Mouse (Mus musculus) adrenal gland, postnatal 36 days (tissue): Measurements from ENCODE around the gene Dnmt3a. TPM values are rescaled to one million over a fixed set of nuclear protein-coding genes. Genes with fewer than 3 reads are reported as not detected.

Experiments used
- DNase-seq, 2 experiments: peaks; one replicate each; pipeline ENCODE4 v3.0.0; 2021; ENCODE audit warnings: mixed read lengths in 1 of 2
- total RNA-seq, 2 experiments: library from RNA; stranded (reverse); gene quantifications; 2 replicates each; pipeline ENCODE4 v1.2.3; 2021

The Dnmt3a gene
- total RNA-seq, 2 experiments from 2014 or later, result 51.6 to 52.4 TPM

GRCm38 (mm10) chr12:3823408-3823807 is 17.6 kb downstream of the Dnmt3a start:
- DNase-seq, result no peak

- DNase-seq, result no peak
Observed at GRCm38 (mm10) chr12:3824906-3825713, 19.3 kb downstream of the Dnmt3a start.

GRCm38 (mm10) chr12:3825714-3826080 is 19.9 kb downstream of the Dnmt3a start:
- no peak for DNase-seq

GRCm38 (mm10) chr12:3827771-3828170 is 22.0 kb downstream of the Dnmt3a start:
- no peak for DNase-seq

GRCm38 (mm10) chr12:3833059-3833760 is 27.4 kb downstream of the Dnmt3a start:
- DNase-seq, result no peak

GRCm38 (mm10) chr12:3833851-3834273 is 28.1 kb downstream of the Dnmt3a start:
- peak; percentile 66 to 78 for DNase-seq

GRCm38 (mm10) chr12:3834373-3835314 is 28.8 kb downstream of the Dnmt3a start:
- peak; percentile 69 to 80 for DNase-seq

- DNase-seq, result peak in 1 of 2 experiments; percentile 50
Observed at GRCm38 (mm10) chr12:3835576-3835975, 29.8 kb downstream of the Dnmt3a start.

GRCm38 (mm10) chr12:3837081-3837832 is 31.4 kb downstream of the Dnmt3a start:
- DNase-seq, result no peak

- DNase-seq, result no peak
Observed at GRCm38 (mm10) chr12:3838009-3838408, 32.2 kb downstream of the Dnmt3a start.

- no peak for DNase-seq
Observed at GRCm38 (mm10) chr12:3839662-3840061, 33.9 kb downstream of the Dnmt3a start.

- DNase-seq, result peak; percentile 74 to 77
Observed at GRCm38 (mm10) chr12:3841121-3841520, 35.3 kb downstream of the Dnmt3a start.

GRCm38 (mm10) chr12:3842843-3843242 is 37.0 kb downstream of the Dnmt3a start:
- DNase-seq, result no peak

- DNase-seq, result no peak
Observed at GRCm38 (mm10) chr12:3843371-3843861, 37.6 kb downstream of the Dnmt3a start.

GRCm38 (mm10) chr12:3843918-3844317 is 38.1 kb downstream of the Dnmt3a start:
- no peak for DNase-seq

GRCm38 (mm10) chr12:3844335-3844734 is 38.5 kb downstream of the Dnmt3a start:
- DNase-seq, result no peak

- no peak for DNase-seq
Observed at GRCm38 (mm10) chr12:3849481-3849880, 43.7 kb downstream of the Dnmt3a start.

GRCm38 (mm10) chr12:3850165-3850564 is 44.4 kb downstream of the Dnmt3a start:
- DNase-seq, result no peak

GRCm38 (mm10) chr12:3850731-3851130 is 44.9 kb downstream of the Dnmt3a start:
- DNase-seq, result no peak

- no peak for DNase-seq
Observed at GRCm38 (mm10) chr12:3851179-3851578, 45.4 kb downstream of the Dnmt3a start.

- no peak for DNase-seq
Observed at GRCm38 (mm10) chr12:3852521-3852920, 46.7 kb downstream of the Dnmt3a start.
